11 mouse cellular contexts compared by ENCODE assay signal in the genomic region with DNA sequence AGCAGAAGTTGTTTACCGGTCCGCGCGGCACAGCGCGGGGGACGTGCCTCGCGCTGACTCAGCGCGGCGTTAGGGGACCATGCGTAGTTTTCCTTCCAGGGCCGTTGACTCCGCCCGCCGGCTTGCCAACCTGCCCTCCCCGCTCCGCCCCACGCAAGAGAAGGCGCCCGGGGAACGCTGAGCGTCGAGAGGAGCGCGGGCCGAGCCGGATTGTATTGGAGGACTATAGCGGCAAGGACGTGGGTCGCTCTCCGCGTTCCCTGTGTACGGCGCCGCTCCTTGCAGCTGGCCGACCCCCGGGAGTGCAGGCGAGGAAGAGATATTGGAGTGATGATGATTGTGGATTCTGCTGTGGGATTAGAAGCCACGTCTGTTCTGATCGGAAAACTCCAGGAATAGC. TPM values are rescaled to one million over a fixed set of nuclear protein-coding genes. Genes with fewer than 3 reads are reported as not detected.
A peak's percentile ranks its signal among the peaks of the same experiment; 100 is the strongest.
DNase-seq lines count a peak whose midpoint lies in the region; ATAC-seq and TF ChIP-seq lines count a peak whose summit lies in the region.
"Had no signal": no experiment of that assay in that cellular context is flagged by ENCODE, and none has a peak within 500 bp of the region (broad histone marks: within the 10 kb centered on the region; RNA-seq: fewer than 3 reads in every experiment).

No protein-coding gene starts in this region.

- no peak for DNase-seq in forebrain, embryonic 11.5 days (ENCODE audit: low spot score)
- DNase-seq in testis, postnatal 14 days (ENCODE audit: low spot score), result no peak
- DNase-seq in liver, embryonic 11.5 days (ENCODE audit: low spot score), result no peak
- DNase-seq in frontal cortex, postnatal 36 days (ENCODE audit: low spot score in 2 of 2), result no peak
- no peak for DNase-seq in gastrocnemius, postnatal 14 days
- DNase-seq in adrenal gland, postnatal 10 days, result no peak
- DNase-seq: adrenal gland, postnatal 36 days; B cell, adult 2 months had no signal

- H3K4me1 ChIP-seq in forebrain, embryonic 15.5 days, result no peaks in the 10 kb centered on the region
- H3K4me1 ChIP-seq in forebrain, embryonic 11.5 days (replicated peaks; ENCODE audit: control insufficient read depth, insufficient read depth, low read length), result no peaks in the 10 kb centered on the region
- H3K4me1 ChIP-seq in testis, adult 2 months (ENCODE audit: control insufficient read depth, insufficient read depth, low read length), result peaks cover 18% of the 10 kb centered on the region
- no peaks in the 10 kb centered on the region for H3K4me1 ChIP-seq in liver, embryonic 11.5 days (replicated peaks; ENCODE audit: control insufficient read depth, insufficient read depth, low read length)

- WGBS in forebrain, embryonic 15.5 days, result 40% methylated on average over 42 of the region's 42 CpGs
- 36% methylated on average over 42 of the region's 42 CpGs for WGBS in forebrain, embryonic 11.5 days
- 27% methylated on average over 42 of the region's 42 CpGs for WGBS in liver, embryonic 11.5 days

- H3K9me3 ChIP-seq in forebrain, embryonic 15.5 days, result no peaks in the 10 kb centered on the region
- H3K9me3 ChIP-seq in forebrain, embryonic 11.5 days (ENCODE audit: control insufficient read depth, low read length), result peaks cover 6% of the 10 kb centered on the region; the same call in 1 of the 2 replicates
- no peaks in the 10 kb centered on the region for H3K9me3 ChIP-seq in liver, embryonic 11.5 days (ENCODE audit: control insufficient read depth, low read length)

- TF ChIP-seq POLR2A in testis, adult 2 months (IDR thresholded peaks at IDR 0.05; ENCODE audit: control insufficient read depth, low read depth, low read length), result no peak

- no peak for TF ChIP-seq CTCF in testis, adult 2 months (IDR thresholded peaks at IDR 0.05; ENCODE audit: control insufficient read depth, insufficient read depth, insufficient replicate concordance, low read depth, low read length)

- no peaks in the 10 kb centered on the region for H3K36me3 ChIP-seq in forebrain, embryonic 15.5 days
- no peaks in the 10 kb centered on the region for H3K36me3 ChIP-seq in forebrain, embryonic 11.5 days (ENCODE audit: control insufficient read depth, insufficient read depth, low read length)
- no peaks in the 10 kb centered on the region for H3K36me3 ChIP-seq in testis, adult 2 months (ENCODE audit: control insufficient read depth, insufficient read depth, low read length)
- no peaks in the 10 kb centered on the region for H3K36me3 ChIP-seq in liver, embryonic 11.5 days (ENCODE audit: control insufficient read depth, insufficient read depth, low read length)

- intact Hi-C loops in gastrocnemius, postnatal 14 days (cut with DNase I; ENCODE audit: low total_unique reads), result no loop called here

- no peak overlapping the region for H3K27ac ChIP-seq in forebrain, embryonic 15.5 days (replicated peaks)
- H3K27ac ChIP-seq in forebrain, embryonic 11.5 days (ENCODE audit: low read depth, low read length), result no peak overlapping the region
- peak overlapping the region; percentile 81 for H3K27ac ChIP-seq in testis, adult 2 months (ENCODE audit: control insufficient read depth, insufficient read depth, low read depth, low read length)
- H3K27ac ChIP-seq in liver, embryonic 11.5 days (ENCODE audit: low read depth, low read length), result no peak overlapping the region

- H3K4me2 ChIP-seq in forebrain, embryonic 15.5 days (replicated peaks), result no peak overlapping the region
- H3K4me2 ChIP-seq in forebrain, embryonic 11.5 days (ENCODE audit: low read depth, low read length, severe bottlenecking), result no peak overlapping the region
- H3K4me2 ChIP-seq in liver, embryonic 11.5 days, result peak overlapping the region; percentile 29

- H3K9ac ChIP-seq in forebrain, embryonic 15.5 days (replicated peaks), result no peak overlapping the region
- H3K9ac ChIP-seq in forebrain, embryonic 11.5 days (ENCODE audit: low read length), result no peak overlapping the region
- no peak overlapping the region for H3K9ac ChIP-seq in liver, embryonic 11.5 days (ENCODE audit: low read depth, low read length)

- no peaks in the 10 kb centered on the region for H3K27me3 ChIP-seq in forebrain, embryonic 15.5 days
- no peaks in the 10 kb centered on the region for H3K27me3 ChIP-seq in forebrain, embryonic 11.5 days (ENCODE audit: control insufficient read depth, insufficient read depth, low read length)
- no peaks in the 10 kb centered on the region for H3K27me3 ChIP-seq in testis, adult 2 months (ENCODE audit: control insufficient read depth, insufficient read depth, low read length)
- 0 out of 2 replicates have a peak, but pooled peaks cover 8% of the 10 kb centered on the region for H3K27me3 ChIP-seq in liver, embryonic 11.5 days (replicated peaks; ENCODE audit: control insufficient read depth, insufficient read depth, low read length)

- no peak for ATAC-seq in forebrain, embryonic 15.5 days (replicated peaks)
- ATAC-seq in forebrain, embryonic 11.5 days (replicated peaks; ENCODE audit: low FRiP score), result no peak
- ATAC-seq in liver, embryonic 11.5 days (replicated peaks; ENCODE audit: low FRiP score), result no peak

- H3K4me3 ChIP-seq in forebrain, embryonic 15.5 days, result 0 out of 2 replicates have a peak overlapping the region, but pooled peaks have one; percentile 3
- H3K4me3 ChIP-seq in forebrain, embryonic 11.5 days (ENCODE audit: low read depth, low read length), result no peak overlapping the region
- peak overlapping the region; percentile 84 for H3K4me3 ChIP-seq in testis, adult 2 months (ENCODE audit: control insufficient read depth, low read depth, low read length)
- H3K4me3 ChIP-seq in liver, embryonic 11.5 days (ENCODE audit: low read depth, low read length), result no peak overlapping the region

RNA-seq across cellular contexts. Expression of a gene that starts 39.7 kb away (rescaled TPM):
- polyA plus RNA-seq in forebrain, embryonic 15.5 days (2015; fragmentation: Nextera tagmentation; extraction: Ambion mirVana), result 0.55 and 0.69 TPM in 2 replicates
- 0.79 and 1.0 TPM in 2 replicates for polyA plus RNA-seq in forebrain, embryonic 11.5 days (2014; fragmentation: Nextera tagmentation; extraction: Ambion mirVana)
- 1.7 and 1.9 TPM in 2 replicates for polyA plus RNA-seq in testis, adult 2 months (2012; rRNA removed)
- 0.55 and 0.69 TPM in 2 replicates for polyA plus RNA-seq in liver, embryonic 11.5 days (2014; fragmentation: Nextera tagmentation; extraction: Ambion mirVana)
- total RNA-seq in gastrocnemius, postnatal 14 days (2021), result not detected
- total RNA-seq in adrenal gland, postnatal 10 days (2021), result under 1 TPM; 0.21 to 0.58 TPM
- total RNA-seq: megakaryocyte progenitor cell, adult 5-6 weeks had no signal

Comparison
In these comparisons a context has a peak if more than half of its experiments do, and no peak if none do; other contexts are left out.
1. H3K4me3 ChIP-seq: peak in forebrain, embryonic 15.5 days (single experiment) and testis, adult 2 months (single experiment); none in forebrain, embryonic 11.5 days (single experiment) and liver, embryonic 11.5 days (single experiment).